Mouse (Mus musculus) retina, embryonic 14.5 days (tissue): Measurements from ENCODE around the gene Prap1.
A peak's percentile ranks its signal among the peaks of the same experiment; 100 is the strongest.
"Not testable (repeated sequence)": the region's sequence is repeated elsewhere in the genome, so short reads cannot be mapped to it uniquely, and the experiment has no call there.

Experiments used
- DNase-seq: peaks from one replicate; pipeline ENCODE4 v3.0.0-alpha.2; 2015; ENCODE audit warnings: low spot score

The Prap1 gene

GRCm38 (mm10) chr7:140134033-140134432, 40.8 kb downstream of the Prap1 start:
- not testable (repeated sequence) for DNase-seq

- no peak for DNase-seq
Observed at GRCm38 (mm10) chr7:140135106-140135770, 42.0 kb downstream of the Prap1 start.

GRCm38 (mm10) chr7:140137135-140138020, 44.2 kb downstream of the Prap1 start, which contains the start of gene Mtg1:
Gene Mtg1 (plus strand): TSS chr7:140137564.
- DNase-seq, result peak; percentile 93

GRCm38 (mm10) chr7:140138021-140138310, 44.8 kb downstream of the Prap1 start:
- no peak for DNase-seq

GRCm38 (mm10) chr7:140141350-140141749, 48.2 kb downstream of the Prap1 start:
- DNase-seq, result peak; percentile 80

- DNase-seq, result no peak
Observed at GRCm38 (mm10) chr7:140144550-140144949, 51.4 kb downstream of the Prap1 start.
